Mouse (Mus musculus): ENCODE results near the gene Cntn3. TPM values are rescaled to one million over a fixed set of nuclear protein-coding genes. Genes with fewer than 3 reads are reported as not detected.

The Cntn3 gene
- polyA plus RNA-seq, 1 experiment, result not detected

- H3K27ac ChIP-seq (ENCODE audit: insufficient read depth, low read depth, low read length), result no peak overlapping the region
- WGBS, result 49% methylated on average over 1 of the region's 1 CpGs
- no peaks in the 10 kb centered on the region for H3K4me1 ChIP-seq (ENCODE audit: control insufficient read depth, insufficient read depth, low read length)
- H3K4me3 ChIP-seq (ENCODE audit: insufficient read depth, low read depth, low read length), result no peak overlapping the region
- no peak for TF ChIP-seq POLR2A (IDR thresholded peaks at IDR 0.05; ENCODE audit: insufficient read depth, low read depth, low read length)
- no peak for TF ChIP-seq CTCF (IDR thresholded peaks at IDR 0.05; ENCODE audit: insufficient read depth, low read depth, low read length)
Measured at GRCm38 (mm10) chr6:102186316-102186715, 386.6 kb downstream of the Cntn3 start.

DNA sequence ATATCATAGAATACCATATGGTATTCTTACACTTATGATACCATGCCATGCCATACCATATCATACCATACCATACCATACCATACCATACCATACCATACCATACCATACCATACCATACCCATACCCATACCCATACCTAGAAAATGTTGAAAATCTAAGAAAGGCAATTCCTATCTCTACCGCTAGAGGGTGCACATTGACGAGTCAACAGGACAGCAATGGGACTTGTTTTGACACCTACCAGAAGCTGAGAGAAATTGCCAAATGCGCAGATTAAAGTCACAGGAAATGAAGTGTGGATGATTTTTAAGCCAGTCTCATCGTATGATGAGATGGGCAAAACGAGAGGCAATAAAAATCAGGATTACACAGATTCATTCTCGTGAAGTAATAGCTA lies 402.0 kb downstream of the Cntn3 start:
- H3K4me3 ChIP-seq (ENCODE audit: insufficient read depth, low read depth, low read length), result no peak overlapping the region
- whole genome bisulfite sequencing, result 47% methylated on average over 6 of the region's 6 CpGs
- no peak overlapping the region for H3K27ac ChIP-seq (ENCODE audit: insufficient read depth, low read depth, low read length)
- TF ChIP-seq POLR2A (IDR thresholded peaks at IDR 0.05; ENCODE audit: insufficient read depth, low read depth, low read length), result no peak
- no peak for TF ChIP-seq CTCF (IDR thresholded peaks at IDR 0.05; ENCODE audit: insufficient read depth, low read depth, low read length)
- H3K4me1 ChIP-seq (ENCODE audit: control insufficient read depth, insufficient read depth, low read length), result no peaks in the 10 kb centered on the region

- WGBS, result 80% methylated on average over 3 of the region's 3 CpGs
- Histone ChIP-seq H3K4me1 (ENCODE audit: control insufficient read depth, insufficient read depth, low read length) (no peaks in the 10 kb centered on the region), H3K27ac (ENCODE audit: insufficient read depth, low read depth, low read length) (no peak overlapping the region), H3K4me3 (ENCODE audit: insufficient read depth, low read depth, low read length) (no peak overlapping the region)
- TF ChIP-seq POLR2A (IDR thresholded peaks at IDR 0.05; ENCODE audit: insufficient read depth, low read depth, low read length) (no peak), CTCF (IDR thresholded peaks at IDR 0.05; ENCODE audit: insufficient read depth, low read depth, low read length) (no peak)
Measured at GRCm38 (mm10) chr6:102161186-102161585, 411.7 kb downstream of the Cntn3 start.

DNA sequence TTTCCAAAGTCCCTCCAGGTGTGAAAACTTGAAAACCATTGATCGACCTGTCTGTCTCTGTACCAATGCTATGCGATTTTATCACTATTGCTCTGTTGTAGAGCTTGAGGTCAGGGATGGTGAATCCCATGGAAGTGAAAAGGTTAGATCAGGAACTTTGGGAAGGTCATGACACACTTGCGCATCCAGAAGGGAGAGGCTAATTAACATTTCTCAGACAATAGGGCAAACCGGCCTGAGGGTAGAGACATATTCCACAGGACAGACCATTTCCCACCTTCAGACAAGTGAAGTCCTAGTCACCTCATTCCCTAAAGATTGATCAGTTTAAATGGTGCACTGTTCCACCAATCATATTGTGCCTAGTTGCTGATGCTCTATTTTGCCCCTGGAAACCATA lies 451.2 kb downstream of the Cntn3 start:
- no peak overlapping the region for H3K4me3 ChIP-seq (ENCODE audit: insufficient read depth, low read depth, low read length)
- H3K4me1 ChIP-seq (ENCODE audit: control insufficient read depth, insufficient read depth, low read length), result no peaks in the 10 kb centered on the region
- H3K27ac ChIP-seq (ENCODE audit: insufficient read depth, low read depth, low read length), result no peak overlapping the region
- TF ChIP-seq POLR2A (IDR thresholded peaks at IDR 0.05; ENCODE audit: insufficient read depth, low read depth, low read length), result no peak
- TF ChIP-seq CTCF (IDR thresholded peaks at IDR 0.05; ENCODE audit: insufficient read depth, low read depth, low read length), result no peak
- WGBS, result 96% methylated on average over 4 of the region's 4 CpGs

DNA sequence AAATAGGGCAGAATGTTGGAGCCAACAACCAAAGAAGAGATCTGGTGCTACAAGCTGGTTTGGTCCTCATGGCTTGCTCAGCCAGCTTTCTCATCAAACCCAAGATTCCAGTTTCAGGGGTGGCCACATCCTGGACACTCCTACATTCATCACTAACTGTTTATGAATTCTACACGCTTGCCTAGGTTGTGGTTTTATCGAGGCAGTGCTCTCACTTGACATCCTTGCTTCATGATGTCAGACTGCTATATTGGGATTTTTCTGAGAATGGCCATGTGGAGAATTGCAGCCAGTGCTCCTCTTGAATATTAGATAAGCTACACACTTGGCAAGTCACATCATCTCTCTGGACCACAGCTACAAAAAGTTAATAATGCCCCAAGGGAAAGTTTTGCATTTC lies 452.9 kb downstream of the Cntn3 start:
- 48% methylated on average over 2 of the region's 2 CpGs for WGBS
- no peaks in the 10 kb centered on the region for H3K4me1 ChIP-seq (ENCODE audit: control insufficient read depth, insufficient read depth, low read length)
- H3K27ac ChIP-seq (ENCODE audit: insufficient read depth, low read depth, low read length), result no peak overlapping the region
- TF ChIP-seq CTCF (IDR thresholded peaks at IDR 0.05; ENCODE audit: insufficient read depth, low read depth, low read length) (no peak), POLR2A (IDR thresholded peaks at IDR 0.05; ENCODE audit: insufficient read depth, low read depth, low read length) (no peak)
- H3K4me3 ChIP-seq (ENCODE audit: insufficient read depth, low read depth, low read length), result no peak overlapping the region

DNA sequence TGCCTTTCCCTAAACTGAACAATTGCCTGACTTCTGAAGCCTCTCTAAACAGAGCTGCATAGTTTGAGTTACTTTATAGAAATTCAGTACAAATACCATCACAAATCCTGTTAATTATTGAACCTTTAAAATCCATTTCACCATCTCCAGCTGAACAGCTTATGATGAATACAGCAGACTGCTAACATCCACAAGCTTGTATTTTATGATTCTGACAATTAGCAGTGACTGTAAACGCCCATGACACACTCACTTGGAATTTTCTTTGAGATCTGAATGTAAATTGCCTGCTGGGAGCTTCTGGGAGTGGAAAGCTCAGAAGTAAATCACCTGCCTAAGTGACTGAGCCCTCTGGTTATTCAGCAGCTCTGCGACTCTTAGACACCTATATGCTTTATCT lies 459.3 kb downstream of the Cntn3 start:
- 80% methylated on average over 2 of the region's 2 CpGs for WGBS
- no peaks in the 10 kb centered on the region for H3K4me1 ChIP-seq (ENCODE audit: control insufficient read depth, insufficient read depth, low read length)
- TF ChIP-seq POLR2A (IDR thresholded peaks at IDR 0.05; ENCODE audit: insufficient read depth, low read depth, low read length), result no peak
- TF ChIP-seq CTCF (IDR thresholded peaks at IDR 0.05; ENCODE audit: insufficient read depth, low read depth, low read length), result no peak
- no peak overlapping the region for H3K4me3 ChIP-seq (ENCODE audit: insufficient read depth, low read depth, low read length)
- no peak overlapping the region for H3K27ac ChIP-seq (ENCODE audit: insufficient read depth, low read depth, low read length)

Measured in olfactory bulb, adult 2 months (tissue).